Mouse (Mus musculus) MEL (cell line): ENCODE results near the gene Copz1.

Experiments
- EP300 ChIP-seq, 2 experiments: IDR thresholded peaks; 2 replicates each; pipeline ENCODE4 v1.6.1; 2011; ENCODE audit warnings: improper control_type of control experiment in 2 of 2, low read length in 2 of 2, low read depth in 1 of 2, mild to moderate bottlenecking in 1 of 2
- GATA1 ChIP-seq: IDR thresholded peaks from 2 replicates; pipeline ENCODE4 v1.6.1; 2011; ENCODE audit warnings: low read depth, low read length, improper control_type of control experiment

- TF ChIP-seq GATA1 (no peak), EP300 (IDR thresholded peaks at IDR 0.05; ENCODE audit: low read depth in 1 of 2, low read length in 2 of 2) (no peak)
Observed at GRCm38 (mm10) chr15:103300067-103300471, 27.6 kb downstream of the Copz1 start.
